Mouse (Mus musculus) regulatory T cell (primary cell): ENCODE data around the gene Pibf1.

ENCODE experiments used
- in situ Hi-C: fragments of 300-600 bp; cut with MboI, MseI; formaldehyde crosslinking; loops from one replicate; pipeline ENCODE4 v1.15.1; 2025; ENCODE audit warnings: high pct_unique_total_duplicates

Gene Pibf1

DNA sequence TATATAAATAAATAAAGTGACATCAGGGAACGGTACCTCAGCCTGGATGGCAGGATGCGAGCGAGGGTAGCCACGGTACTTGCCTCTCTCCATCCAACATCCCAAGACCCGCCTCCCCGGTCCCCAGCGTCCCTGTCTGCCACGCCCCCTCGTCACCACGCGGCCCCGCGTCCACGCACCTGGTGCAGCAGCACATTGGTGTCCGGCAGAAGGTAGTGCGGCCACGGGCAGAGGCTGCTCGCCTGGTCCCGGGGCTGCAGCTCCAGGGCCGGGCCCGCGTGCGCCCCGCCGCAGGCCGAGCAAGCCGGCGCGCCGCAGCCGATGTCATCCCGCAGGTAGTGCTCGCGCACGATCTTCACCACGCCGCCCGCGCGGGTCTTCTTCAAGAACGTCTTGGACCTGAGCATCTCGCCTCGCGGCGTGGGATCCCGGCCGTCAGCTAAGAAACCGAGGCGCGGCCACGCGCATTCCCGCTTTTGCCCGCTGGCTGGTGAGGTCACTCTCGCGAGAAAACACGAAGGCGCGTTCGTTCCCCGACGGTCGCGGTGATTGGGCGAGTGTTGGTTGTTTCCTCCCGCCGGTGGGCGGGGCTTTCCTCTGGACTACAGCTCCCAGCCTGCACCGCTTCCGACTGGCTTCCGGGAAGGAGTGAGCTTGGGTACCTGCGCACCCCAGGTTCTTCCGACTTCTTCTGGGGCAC lies at the start of gene Pibf1, which contains the start of gene Dis3:
Pibf1 (plus strand) TSS at position 158 of the 700 bp plus-strand sequence.
Dis3 (minus strand) TSS at position 504 of the 700 bp plus-strand sequence.
- in situ Hi-C loops, result loop anchor here (10.0 kb wide), 1 partner anchor 55 kb away; the partner anchor contains the start of genes Bora and Mzt1

DNA sequence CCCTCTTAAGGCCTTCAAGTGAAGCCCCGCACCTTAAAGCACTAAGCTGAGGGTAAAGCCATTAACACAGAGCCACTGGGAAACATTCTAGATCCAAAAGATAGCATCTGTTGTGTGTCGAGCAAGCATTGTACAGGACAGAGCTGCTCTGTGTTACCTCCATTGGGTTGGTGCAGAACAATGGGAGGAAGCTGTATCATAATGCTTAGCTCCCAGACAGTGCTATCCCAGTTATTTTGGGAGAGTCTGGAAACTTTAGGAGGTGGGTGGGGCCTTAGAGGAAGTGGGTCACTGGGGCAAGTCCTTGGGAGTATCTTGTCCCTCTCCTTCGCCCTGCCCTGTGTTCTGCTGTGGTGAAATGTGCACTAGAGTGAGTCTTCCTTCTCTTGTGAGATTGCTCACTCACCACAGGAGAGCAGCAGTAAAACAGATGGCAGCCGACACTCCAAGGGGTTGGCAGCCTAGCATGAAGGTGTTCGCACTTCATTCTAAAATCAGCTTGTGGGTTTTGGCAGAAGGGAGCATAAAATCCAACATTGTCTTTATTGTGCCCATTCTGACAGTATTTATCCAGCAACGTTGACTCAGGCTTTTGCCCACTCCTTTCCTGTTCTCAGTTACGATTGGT lies 40.2 kb upstream of the Pibf1 start:
- in situ Hi-C loops, result no loop called here

DNA sequence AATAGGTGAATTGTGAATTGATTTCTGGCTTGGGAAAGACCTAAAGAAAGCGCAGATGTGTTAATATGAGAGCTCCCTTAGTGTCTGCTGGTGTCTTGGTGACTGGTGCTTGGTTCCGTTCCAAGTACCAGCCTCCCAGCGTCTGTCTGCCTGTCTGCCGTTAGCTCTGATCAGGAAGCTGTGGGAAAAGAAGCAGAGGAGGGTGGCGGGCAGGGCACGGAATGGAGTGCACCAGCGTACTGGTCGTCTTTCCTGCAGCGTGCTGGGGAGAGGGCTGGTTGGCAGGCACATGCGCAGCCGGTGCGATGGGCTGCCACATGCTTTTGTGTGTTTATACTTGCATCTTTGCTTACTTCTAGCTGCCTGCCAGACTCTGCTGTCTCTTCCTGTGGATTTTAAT lies 38.6 kb upstream of the Pibf1 start:
- in situ Hi-C loops, result no loop called here

DNA sequence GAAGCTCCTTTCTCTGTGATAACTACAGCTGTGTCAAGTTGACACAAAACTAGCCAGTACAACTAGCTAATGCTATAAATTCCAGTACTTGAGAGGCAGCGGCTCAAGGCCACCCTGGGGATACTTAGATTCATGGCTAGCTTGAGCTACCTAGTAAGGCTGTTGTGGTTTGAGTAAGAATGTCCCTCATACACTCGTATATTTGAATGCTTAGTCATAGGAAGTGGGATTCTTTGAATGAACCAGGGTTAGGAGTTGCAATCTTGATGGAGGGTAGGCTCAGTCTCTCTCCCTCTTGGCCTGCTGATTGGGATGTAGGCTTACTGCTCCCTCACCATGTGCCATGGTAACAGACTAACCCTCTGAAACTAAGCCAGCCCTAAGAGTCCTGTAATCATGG lies 36.1 kb upstream of the Pibf1 start:
- in situ Hi-C loops, result no loop called here

DNA sequence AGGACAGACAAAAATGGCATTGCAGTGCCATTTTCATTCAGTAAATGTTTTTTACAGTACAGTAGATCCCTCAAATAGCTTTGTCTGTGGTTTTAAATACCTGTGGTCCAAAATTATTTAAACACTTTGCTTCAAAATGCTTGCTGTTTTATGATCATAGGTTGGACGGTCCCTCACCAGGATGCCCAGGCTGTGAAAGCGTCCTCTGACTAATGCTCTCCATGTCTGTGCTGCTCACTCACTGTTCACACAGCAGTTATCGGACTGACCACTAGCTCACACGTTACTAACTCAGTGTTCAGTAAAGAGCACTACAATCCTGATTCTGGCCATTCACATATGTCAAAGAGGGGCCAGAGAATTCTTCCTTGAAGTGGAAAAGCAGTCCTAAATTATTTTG lies 28.1 kb upstream of the Pibf1 start:
- in situ Hi-C loops, result no loop called here

DNA sequence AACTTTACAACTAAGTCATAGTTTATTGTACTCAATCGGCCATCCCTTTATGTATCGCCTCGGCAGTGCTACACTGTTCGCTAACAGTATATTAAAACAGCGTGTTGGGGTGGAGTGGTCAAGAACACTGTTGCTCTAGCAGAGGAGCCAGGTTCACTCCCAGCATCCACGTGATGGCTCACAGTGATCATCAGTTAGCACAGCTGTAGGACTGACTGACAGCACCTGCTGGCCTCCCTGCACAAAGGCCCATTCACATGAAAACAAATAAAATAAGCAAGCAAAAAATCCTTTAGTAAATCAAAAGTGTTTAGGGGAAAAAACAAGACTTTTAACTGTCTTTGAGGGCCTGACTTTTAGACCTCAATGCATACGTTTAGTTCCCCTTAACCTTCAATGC lies 10.3 kb upstream of the Pibf1 start:
- in situ Hi-C loops, result no loop called here

DNA sequence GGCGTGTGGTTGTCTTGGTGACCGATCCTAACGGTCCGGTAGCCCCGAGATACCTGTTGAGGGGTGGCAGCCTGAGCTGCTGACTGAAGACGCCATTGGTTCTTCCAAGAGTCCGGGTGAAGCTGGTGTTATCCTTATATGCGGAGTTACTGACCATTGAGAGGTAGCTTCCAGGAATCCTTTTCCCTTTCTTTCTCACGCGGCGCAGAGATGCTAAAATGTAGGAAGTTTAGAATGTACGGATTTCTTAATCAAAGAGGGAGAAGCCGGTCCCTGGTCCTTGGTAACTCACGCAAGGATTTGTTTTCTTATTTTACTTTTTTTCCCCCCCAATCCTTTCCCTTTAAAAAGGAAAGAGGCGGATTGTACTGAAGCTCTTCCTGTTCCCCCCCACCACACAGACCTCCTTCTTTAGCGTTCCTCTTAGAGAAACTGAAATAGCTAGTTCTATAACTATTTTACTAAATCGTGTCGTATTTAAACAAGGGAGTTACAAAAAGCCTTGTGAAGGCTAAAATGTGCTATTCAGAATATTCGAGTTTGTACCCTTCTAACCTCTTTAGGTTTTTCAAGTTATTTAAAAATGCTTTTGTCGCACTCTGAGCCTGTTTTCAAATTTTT lies 853 bp downstream of the Pibf1 start:
- in situ Hi-C loops, result loop anchor here (10.0 kb wide), 1 partner anchor 55 kb away; the partner anchor contains the start of genes Bora and Mzt1

DNA sequence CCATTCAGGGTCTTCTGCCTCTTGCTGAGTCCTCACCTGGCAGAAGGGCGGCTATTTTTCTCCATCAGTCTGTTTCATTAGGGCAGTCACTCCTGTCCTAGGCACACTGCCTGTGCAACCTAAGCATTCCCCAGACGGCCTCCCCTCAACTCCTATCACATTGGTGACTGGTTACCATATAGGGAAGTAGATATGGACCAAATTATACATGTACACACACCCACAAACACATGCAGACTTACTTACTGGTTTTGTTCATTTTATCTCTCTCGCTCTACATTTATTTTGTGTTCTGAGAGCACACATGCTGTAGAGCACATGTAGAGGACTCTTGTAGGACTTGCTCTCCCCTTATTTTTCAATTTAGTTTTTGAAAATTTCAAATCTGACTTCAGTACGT lies 3.8 kb downstream of the Pibf1 start:
- in situ Hi-C loops, result no loop called here

DNA sequence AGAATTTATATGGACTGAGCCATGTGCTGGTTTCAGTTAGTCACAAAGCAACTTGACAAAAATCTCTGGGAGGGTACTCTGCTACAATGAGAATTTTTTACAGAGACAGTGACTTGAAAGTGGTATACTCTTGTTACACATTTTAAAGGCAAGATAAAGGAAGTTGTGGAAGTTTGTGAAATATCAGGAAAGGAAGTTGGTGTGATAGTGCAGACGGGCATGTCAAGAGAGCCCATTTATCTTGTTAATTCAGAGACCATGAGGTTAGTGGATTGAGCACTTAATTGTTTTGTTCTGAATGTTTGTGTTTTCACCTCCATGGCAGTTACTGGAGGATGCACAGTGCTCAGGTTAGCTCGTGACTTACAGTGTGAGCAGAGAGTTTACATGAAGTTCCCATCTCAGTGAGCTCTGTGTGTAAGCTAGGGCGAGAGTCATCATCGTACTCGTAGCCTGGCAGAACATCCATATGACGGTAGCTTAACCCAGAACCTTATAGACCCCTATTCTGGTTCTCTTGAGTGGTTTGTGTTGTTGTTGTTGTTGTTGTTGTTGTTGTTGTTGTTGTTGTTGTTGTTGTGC lies 5.4 kb downstream of the Pibf1 start:
- in situ Hi-C loops, result no loop called here

DNA sequence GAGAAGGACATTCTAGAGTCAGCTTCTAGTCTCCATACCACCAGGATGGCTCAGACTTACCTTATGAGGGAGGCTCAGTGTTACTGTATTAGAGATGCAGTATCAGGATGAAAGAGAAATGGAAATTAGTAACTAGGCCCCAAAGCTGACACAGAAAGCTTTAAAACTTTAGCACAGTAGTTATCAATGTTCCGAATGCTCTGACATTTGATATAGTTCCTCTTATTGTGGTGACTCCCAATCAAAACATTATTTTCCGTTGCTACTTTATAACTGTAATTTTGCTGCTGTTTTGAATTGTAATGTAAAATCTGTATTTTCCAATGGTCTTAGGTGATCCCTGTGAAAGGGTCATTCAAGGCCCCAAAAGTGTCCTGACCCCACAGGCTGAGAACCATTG lies 7.4 kb downstream of the Pibf1 start:
- in situ Hi-C loops, result no loop called here

DNA sequence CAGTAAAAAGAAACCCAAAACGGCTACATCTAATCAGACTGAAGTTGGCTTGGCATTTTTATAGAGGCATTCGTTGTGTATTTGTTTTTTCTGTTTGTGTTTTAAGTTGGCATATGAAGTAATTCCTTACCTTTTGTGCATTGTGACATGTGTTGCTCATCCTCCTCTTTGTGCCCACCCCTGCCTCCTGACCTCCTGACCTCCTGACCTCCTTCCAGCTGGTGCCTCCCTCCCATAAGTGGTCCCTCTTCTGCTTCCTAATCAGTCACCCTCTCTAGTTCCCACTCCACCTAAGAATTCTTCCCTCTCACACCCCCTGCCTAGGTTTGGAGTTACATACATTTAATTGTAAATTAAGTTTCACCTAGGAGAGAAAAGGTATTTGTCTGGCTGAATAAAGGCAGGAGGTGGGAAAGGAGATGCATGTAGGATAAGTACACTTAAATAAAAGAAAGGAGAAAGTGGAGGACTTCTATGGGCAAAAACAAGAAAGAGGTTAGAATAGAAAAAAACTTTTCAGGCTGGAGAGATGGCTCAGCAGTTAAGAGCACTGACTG lies 8.5 kb downstream of the Pibf1 start:
- in situ Hi-C loops, result no loop called here

DNA sequence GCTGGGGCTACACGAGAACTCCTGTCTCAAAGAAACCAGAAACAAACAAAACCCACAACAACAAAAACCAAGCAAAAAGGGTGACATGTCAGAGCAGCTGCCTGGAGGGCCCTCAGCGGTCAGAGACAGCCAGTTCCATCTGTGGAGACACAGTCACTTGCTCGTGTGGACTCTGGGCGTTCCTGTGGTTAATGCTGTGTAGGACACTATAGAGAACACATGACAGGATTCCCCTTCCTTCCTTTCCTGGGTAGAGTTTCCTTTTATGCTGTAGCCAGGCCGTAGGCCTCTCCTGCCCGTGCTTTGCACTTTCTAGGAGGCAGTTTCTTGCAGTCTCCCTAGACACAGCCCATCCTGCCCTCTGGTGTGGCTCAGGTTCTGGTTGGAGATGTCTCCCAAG lies 9.5 kb downstream of the Pibf1 start:
- in situ Hi-C loops, result no loop called here

DNA sequence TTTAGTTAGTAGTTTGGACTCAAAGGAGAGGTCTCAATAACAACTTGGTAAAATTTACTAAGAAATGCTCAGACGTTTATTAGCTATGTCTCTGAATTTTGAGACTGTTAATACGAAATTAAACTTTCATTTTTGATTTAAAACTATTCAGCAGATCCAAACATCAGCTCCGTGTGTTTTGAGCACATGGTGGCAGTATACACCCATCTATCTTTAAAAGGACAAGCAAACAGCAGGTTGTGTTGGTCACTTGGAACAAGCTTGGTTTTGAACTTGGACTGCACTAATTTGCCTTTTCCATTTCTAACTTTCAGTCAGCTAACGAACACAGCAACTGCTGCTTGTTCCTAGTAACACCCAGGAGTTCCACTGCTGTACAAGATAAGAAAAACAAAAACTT lies 18.4 kb downstream of the Pibf1 start:
- in situ Hi-C loops, result no loop called here

DNA sequence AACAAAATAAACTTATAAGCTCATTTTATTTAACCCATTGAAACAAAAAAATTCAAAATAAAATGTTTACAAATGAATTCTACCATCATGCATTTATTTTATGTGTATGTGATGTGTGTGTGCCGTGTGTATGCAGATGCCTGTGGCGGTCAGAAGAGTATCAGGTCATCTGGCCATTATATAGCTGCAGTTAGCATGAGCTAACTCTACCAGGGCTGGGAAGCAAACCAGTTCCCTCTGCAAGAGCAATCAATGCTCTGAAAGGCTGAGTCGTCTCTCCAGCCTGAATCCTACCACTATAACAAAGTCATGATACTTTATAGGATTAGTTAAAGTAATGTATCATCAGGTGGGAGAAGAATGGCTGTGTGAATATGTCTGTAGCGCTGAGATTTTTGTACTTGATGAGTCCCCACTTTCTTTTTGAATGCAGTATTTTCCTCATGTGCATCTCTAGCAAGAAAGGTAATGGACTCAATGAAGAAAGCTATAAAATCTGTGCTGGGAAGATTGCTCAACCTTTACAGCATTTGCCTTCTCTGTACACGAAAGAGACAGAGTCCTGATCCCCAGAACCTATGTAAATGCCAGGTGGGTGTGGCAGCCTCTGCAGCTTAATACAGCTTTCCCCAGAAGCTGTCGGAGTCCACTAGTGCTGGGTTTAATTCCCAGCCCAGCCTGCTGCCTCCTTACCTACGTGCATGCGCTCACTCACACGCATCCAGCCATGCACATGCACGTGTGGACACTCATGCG lies 22.5 kb downstream of the Pibf1 start:
- in situ Hi-C loops, result no loop called here

DNA sequence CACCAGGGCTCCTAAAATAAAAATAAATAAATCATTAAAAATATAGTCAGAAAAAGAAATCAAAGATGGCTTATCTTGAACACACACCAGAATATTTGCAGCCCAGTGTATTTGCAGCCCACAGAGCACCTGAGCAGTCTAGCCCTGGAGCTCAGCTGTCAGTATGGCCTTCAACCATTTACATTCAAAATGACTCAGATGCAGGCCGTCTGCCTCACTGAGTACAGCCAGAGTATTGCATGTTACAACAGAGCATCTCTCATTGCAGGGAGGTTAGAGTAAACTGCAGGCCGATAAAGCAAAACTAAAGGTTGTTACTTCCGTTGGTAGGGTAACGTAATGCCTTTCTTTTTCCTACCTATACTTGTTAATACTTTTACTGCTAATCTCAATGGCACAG lies 24.9 kb downstream of the Pibf1 start:
- in situ Hi-C loops, result no loop called here

DNA sequence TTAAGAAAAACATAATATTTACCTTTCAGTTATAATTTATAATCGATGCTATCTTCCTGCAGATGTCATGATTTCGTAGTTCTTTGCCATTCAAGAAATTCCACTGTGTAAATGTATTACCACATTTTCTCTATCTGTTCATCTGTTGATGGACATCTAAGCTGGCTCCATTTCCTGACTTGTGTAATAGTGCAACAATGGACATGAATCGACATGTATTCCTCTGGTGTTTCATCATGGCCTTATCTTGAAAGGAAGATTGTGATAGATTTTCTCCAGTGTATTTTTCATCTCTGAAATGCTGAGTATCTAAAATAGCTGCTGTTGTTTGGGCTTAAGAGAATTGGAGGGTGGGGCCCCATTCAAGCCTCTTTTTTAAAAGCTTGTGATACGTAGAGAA lies 27.5 kb downstream of the Pibf1 start:
- in situ Hi-C loops, result no loop called here

DNA sequence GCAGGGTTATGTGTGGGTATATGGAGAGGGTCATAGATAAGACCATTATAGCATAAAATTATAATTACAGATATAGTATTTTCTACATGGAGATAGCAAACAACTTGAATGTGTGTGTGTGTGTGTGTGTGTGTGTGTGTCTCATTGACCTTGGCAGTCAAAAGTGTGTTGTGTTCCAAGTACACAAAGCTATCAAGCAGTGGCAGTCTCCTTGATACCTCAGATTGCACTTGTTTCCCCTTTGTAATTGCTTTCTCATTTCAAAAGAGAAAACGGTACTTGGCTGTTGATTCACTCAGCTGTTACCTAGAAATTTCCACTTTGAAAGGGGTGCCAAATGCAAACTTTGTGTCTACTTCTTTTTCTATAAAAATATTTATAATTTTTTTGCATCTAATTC lies 28.3 kb downstream of the Pibf1 start:
- in situ Hi-C loops, result no loop called here

DNA sequence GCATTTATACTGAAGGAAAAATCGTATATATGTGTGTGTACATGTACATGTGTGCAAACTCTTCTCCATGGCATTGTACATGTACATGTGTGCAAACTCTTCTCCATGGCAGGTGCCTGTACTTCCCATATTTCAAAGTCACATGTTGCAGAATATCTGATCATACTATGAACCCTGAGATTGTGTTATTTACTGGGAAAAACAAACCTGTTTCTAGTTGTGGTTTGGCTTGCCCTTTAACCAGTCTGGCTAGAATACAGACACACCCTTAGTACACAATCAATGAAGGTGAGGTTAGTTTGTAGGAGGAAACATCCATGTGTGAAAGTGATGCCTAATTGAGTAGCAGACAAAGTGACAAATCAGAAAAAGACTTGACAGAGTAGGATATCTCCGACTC lies 29.8 kb downstream of the Pibf1 start:
- in situ Hi-C loops, result no loop called here

DNA sequence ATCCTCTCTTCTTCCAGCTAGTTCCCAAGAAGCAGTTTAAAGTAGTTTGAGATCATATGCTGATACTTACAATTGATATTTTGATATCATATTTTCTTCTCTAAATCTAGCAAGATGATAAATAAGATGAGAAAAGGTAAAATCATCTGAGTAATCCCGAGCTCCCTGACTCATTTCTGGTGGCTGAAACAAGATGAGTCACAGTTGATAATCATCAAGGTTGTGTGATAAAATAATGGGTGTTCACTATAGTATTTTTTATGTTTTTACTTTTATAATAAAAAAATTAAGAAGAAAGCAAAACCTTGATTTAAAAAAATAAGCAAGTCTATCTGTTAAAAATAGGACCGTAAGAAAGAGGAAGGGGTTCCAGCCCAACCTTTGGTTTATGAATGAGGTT lies 34.8 kb downstream of the Pibf1 start:
- in situ Hi-C loops, result no loop called here

DNA sequence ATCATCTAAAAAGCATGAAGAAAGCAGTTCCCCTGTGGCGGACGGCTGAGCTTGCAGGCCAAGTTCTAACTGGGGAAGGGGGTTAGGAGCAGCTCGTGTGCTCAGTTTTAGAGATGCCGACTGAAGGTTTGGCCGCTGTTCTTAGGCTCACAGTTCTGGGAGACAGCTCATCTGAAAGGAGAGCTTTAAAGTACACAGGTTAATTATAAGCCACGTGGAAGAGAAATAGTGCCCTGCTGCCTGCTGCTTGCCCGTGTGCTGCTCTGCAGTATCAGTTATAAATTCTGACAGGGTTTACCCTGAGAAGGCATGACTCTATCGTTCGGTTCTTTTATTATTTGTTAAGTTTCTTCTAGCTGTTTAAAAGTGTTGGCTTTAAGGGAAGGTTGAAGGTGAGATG lies 36.5 kb downstream of the Pibf1 start:
- in situ Hi-C loops, result no loop called here

DNA sequence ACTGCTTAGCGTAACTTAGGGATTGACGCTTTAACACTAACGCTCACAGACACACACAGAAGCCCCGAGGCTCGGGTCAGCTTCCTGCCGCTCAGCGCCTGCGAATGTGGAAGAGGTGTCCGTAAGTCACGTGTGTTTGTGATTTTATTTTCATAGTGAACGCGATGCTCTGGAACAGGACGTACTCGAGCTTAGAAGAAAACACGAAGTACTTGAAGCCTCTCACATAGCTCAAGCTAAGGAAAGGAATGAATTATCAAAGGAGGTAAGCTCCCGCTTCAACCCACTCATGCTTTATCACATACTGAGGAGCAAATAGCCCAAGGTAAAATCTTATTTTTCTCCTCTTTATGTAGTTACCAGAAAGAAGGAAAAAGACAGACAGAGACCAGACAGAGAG lies 37.1 kb downstream of the Pibf1 start:
- in situ Hi-C loops, result no loop called here

DNA sequence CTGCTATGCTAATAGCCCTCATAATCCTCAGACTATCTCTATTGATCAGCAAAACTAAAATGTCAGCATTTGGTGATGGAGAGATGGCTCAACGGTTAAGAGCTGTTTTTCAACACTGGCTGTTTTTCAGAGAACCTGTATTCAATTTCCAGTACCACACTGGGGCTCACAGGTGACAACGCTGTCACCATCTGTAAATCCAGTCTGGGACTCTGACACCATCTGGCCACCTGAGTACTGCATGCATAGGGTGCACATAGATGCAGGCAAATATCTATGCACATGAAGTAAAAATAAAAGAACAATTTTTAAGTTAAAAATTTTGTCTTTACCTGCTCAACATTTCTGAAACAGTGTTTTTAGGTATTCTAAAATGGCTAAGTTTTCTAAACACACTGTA lies 40.8 kb downstream of the Pibf1 start:
- in situ Hi-C loops, result no loop called here
